Mouse (Mus musculus): ENCODE results near the gene Col1a1. TPM values are rescaled to one million over a fixed set of nuclear protein-coding genes. Genes with fewer than 3 reads are reported as not detected.

Col1a1 gene
- polyA plus RNA-seq, 1 experiment = 2.3 TPM

DNA sequence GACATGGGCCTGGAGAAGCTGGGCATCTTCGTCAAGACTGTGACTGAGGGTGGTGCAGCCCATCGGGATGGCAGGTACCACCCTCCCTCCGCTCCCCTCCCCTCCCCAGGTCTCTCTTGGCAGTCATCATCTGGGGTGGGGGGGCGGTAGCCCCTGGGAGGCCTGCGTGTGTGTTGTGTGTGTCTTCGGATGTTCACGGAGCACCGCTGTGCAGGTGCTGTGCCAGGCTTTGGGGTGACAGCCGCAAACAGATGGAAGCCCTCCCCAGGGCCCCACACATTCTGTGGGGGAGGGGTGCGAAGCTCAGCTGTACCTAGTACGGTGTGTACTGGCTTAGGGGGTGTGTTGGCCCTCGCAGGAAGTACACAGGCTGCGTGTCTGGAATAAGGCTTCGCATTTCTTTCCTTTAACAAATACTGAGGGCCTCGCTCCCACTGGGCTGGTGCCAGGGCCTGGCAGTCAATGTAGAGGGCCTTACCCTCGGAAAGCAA lies 62.1 kb downstream of the Col1a1 start:
- Histone ChIP-seq H3K4me3 (ENCODE audit: insufficient read depth, poor library complexity, severe bottlenecking) (no peak overlapping the region), H3K36me3 (ENCODE audit: control insufficient read depth, insufficient read depth) (peaks cover 66% of the 10 kb centered on the region), H3K27me3 (ENCODE audit: control insufficient read depth, insufficient read depth, insufficient read length) (no peaks in the 10 kb centered on the region), H3K79me2 (ENCODE audit: control insufficient read depth, insufficient read depth) (peaks cover 39% of the 10 kb centered on the region), H3ac (ENCODE audit: control insufficient read depth, insufficient read length, low read depth) (no peak overlapping the region), H3K79me3 (ENCODE audit: low read depth) (peaks cover 30% of the 10 kb centered on the region)
- no peak for TF ChIP-seq CEBPB (IDR thresholded peaks at IDR 0.05; ENCODE audit: low read depth)
- no peak for TF ChIP-seq CTCF (IDR thresholded peaks at IDR 0.05; ENCODE audit: control insufficient read depth, insufficient read depth, insufficient read length)
- TF ChIP-seq FOSL1 (IDR thresholded peaks at IDR 0.05; ENCODE audit: insufficient read depth, low read length, poor library complexity, severe bottlenecking) = no peak
- no peak for TF ChIP-seq USF1 (IDR thresholded peaks at IDR 0.05; ENCODE audit: low read depth)
- no peak for TF ChIP-seq MYOD1 (IDR thresholded peaks at IDR 0.05; ENCODE audit: control insufficient read depth, insufficient read length, low read depth)
- TF ChIP-seq MYOG (IDR thresholded peaks at IDR 0.05; ENCODE audit: control insufficient read depth, extremely low read depth, insufficient read length) = no peak
- no peak for TF ChIP-seq MAX (IDR thresholded peaks at IDR 0.05)

DNA sequence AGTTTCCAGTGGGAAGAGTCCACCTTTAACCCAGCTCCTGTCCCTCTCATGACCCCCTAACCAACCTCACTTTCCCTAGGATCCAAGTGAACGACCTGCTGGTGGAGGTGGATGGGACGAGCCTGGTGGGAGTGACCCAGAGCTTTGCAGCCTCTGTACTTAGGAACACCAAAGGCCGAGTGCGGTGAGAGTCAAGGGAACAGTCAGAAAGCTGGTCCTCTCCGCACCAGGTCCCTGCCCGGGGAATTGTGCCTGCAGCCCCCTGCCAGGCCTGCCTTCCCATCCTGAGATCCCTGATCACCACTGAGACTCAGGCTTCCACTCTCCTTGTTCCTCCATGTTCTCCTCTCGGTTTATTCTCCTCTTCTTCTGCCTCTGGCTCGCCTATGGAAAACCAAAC lies 64.1 kb downstream of the Col1a1 start:
- H3K79me3 ChIP-seq (ENCODE audit: low read depth) = peaks cover 9% of the 10 kb centered on the region
- no peak overlapping the region for H3ac ChIP-seq (ENCODE audit: control insufficient read depth, insufficient read length, low read depth)
- H3K4me3 ChIP-seq (ENCODE audit: insufficient read depth, poor library complexity, severe bottlenecking) = no peak overlapping the region
- H3K36me3 ChIP-seq (ENCODE audit: control insufficient read depth, insufficient read depth) = peaks cover 61% of the 10 kb centered on the region
- TF ChIP-seq FOSL1 (IDR thresholded peaks at IDR 0.05; ENCODE audit: insufficient read depth, low read length, poor library complexity, severe bottlenecking) (no peak), MAX (IDR thresholded peaks at IDR 0.05) (no peak), MYOG (IDR thresholded peaks at IDR 0.05; ENCODE audit: control insufficient read depth, extremely low read depth, insufficient read length) (no peak), CTCF (IDR thresholded peaks at IDR 0.05; ENCODE audit: control insufficient read depth, insufficient read depth, insufficient read length) (no peak), CEBPB (IDR thresholded peaks at IDR 0.05; ENCODE audit: low read depth) (no peak), MYOD1 (IDR thresholded peaks at IDR 0.05; ENCODE audit: control insufficient read depth, insufficient read length, low read depth) (no peak), USF1 (IDR thresholded peaks at IDR 0.05; ENCODE audit: low read depth) (no peak)
- H3K27me3 ChIP-seq (ENCODE audit: control insufficient read depth, insufficient read depth, insufficient read length) = no peaks in the 10 kb centered on the region
- H3K79me2 ChIP-seq (ENCODE audit: control insufficient read depth, insufficient read depth) = peaks cover 18% of the 10 kb centered on the region

DNA sequence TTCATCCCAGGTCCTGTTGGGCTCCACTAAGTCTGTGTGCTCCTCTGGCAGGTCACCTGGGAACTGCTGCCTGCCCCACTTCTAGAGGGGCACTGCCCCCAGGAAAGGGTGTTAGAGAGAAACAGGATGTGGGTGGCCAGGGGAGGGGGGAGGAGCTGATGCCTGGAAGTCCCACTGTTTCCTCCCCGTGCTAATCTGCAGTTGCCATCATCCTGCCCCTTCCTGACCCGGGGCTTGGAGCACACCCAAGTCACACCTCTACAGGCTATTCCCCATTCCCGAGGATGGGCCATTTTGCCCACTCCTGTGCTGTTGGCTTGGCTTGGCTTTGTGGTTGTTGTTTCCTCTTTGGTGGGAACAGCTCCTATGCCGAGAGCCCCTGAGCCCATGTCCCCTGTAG lies 64.5 kb downstream of the Col1a1 start:
- peaks cover 61% of the 10 kb centered on the region for H3K36me3 ChIP-seq (ENCODE audit: control insufficient read depth, insufficient read depth)

DNA sequence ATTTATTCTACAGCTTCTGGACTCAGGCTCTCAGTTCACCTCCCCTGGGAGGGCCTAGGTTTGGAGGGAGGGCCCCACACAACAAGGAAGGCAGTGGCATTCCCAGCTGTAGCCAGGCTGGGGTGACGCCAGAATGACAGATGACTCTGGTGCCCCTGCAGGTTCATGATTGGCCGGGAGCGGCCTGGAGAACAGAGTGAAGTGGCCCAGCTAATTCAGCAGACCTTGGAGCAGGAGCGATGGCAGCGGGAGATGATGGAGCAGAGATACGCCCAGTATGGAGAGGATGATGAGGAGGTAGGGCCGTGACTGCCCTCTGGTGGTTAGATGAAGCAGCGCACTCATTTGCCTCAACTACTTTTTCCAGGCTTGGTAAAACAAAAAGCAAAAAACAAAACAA lies 65.0 kb downstream of the Col1a1 start:
- no peak overlapping the region for H3ac ChIP-seq (ENCODE audit: control insufficient read depth, insufficient read length, low read depth)
- H3K36me3 ChIP-seq (ENCODE audit: control insufficient read depth, insufficient read depth) = peaks cover 62% of the 10 kb centered on the region
- H3K4me3 ChIP-seq (ENCODE audit: insufficient read depth, poor library complexity, severe bottlenecking) = no peak overlapping the region
- peaks cover 2% of the 10 kb centered on the region for H3K79me3 ChIP-seq (ENCODE audit: low read depth)
- TF ChIP-seq CTCF (IDR thresholded peaks at IDR 0.05; ENCODE audit: control insufficient read depth, insufficient read depth, insufficient read length) = peak; percentile 50
- no peak for TF ChIP-seq FOSL1 (IDR thresholded peaks at IDR 0.05; ENCODE audit: insufficient read depth, low read length, poor library complexity, severe bottlenecking)
- TF ChIP-seq MAX (IDR thresholded peaks at IDR 0.05) = no peak
- H3K79me2 ChIP-seq (ENCODE audit: control insufficient read depth, insufficient read depth) = peaks cover 9% of the 10 kb centered on the region
- no peaks in the 10 kb centered on the region for H3K27me3 ChIP-seq (ENCODE audit: control insufficient read depth, insufficient read depth, insufficient read length)

More for the DNA sequence above, 64.5 kb downstream of the Col1a1 start:
- TF ChIP-seq FOSL1 (IDR thresholded peaks at IDR 0.05; ENCODE audit: insufficient read depth, low read length, poor library complexity, severe bottlenecking) (no peak), CEBPB (IDR thresholded peaks at IDR 0.05; ENCODE audit: low read depth) (no peak), USF1 (IDR thresholded peaks at IDR 0.05; ENCODE audit: low read depth) (no peak), MYOG (IDR thresholded peaks at IDR 0.05; ENCODE audit: control insufficient read depth, extremely low read depth, insufficient read length) (no peak), MYOD1 (IDR thresholded peaks at IDR 0.05; ENCODE audit: control insufficient read depth, insufficient read length, low read depth) (no peak), CTCF (IDR thresholded peaks at IDR 0.05; ENCODE audit: control insufficient read depth, insufficient read depth, insufficient read length) (no peak), MAX (IDR thresholded peaks at IDR 0.05) (no peak)
- no peaks in the 10 kb centered on the region for H3K27me3 ChIP-seq (ENCODE audit: control insufficient read depth, insufficient read depth, insufficient read length)
- H3ac ChIP-seq (ENCODE audit: control insufficient read depth, insufficient read length, low read depth) = no peak overlapping the region
- peaks cover 5% of the 10 kb centered on the region for H3K79me3 ChIP-seq (ENCODE audit: low read depth)
- no peak overlapping the region for H3K4me3 ChIP-seq (ENCODE audit: insufficient read depth, poor library complexity, severe bottlenecking)
- H3K79me2 ChIP-seq (ENCODE audit: control insufficient read depth, insufficient read depth) = peaks cover 14% of the 10 kb centered on the region

DNA sequence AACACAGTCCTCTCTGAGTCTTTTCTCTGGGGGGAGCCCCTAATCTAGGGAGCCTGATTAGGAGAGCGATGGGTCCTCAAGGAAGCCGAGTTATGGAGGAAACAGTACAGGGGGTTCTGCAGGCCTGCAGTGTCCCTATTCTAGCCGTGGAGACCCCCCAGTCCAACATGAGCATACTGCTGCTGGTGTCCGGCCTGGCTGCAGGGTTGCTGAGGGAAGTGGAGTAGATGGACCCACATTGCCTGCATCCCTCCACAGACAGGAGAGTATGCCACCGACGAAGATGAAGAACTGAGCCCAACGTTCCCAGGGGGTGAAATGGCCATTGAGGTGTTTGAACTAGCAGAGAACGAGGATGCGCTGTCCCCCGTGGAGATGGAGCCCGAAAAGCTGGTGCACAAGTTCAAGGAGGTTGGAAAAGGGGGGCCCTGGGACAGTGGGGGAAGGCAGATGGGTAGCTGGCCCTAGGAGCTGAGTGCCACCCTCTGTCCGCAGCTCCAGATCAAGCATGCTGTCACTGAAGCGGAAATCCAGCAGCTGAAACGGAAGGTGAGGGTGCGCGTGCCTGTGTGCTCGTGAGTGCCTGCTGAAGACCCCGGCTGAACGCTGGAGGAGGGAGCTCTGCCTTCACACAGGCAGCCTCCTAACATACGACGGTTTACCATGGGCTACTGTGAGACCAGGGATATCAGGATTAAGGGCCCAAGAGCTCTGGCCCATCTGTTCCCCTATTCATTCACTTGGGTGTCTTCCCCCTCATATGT lies 65.7 kb downstream of the Col1a1 start:
- Histone ChIP-seq H3K79me3 (ENCODE audit: low read depth) (no peaks in the 10 kb centered on the region), H3K27me3 (ENCODE audit: control insufficient read depth, insufficient read depth, insufficient read length) (no peaks in the 10 kb centered on the region), H3ac (ENCODE audit: control insufficient read depth, insufficient read length, low read depth) (no peak overlapping the region), H3K4me3 (ENCODE audit: insufficient read depth, poor library complexity, severe bottlenecking) (no peak overlapping the region), H3K36me3 (ENCODE audit: control insufficient read depth, insufficient read depth) (peaks cover 56% of the 10 kb centered on the region), H3K79me2 (ENCODE audit: control insufficient read depth, insufficient read depth) (peaks cover 2% of the 10 kb centered on the region)
- no peak for TF ChIP-seq CTCF (IDR thresholded peaks at IDR 0.05; ENCODE audit: control insufficient read depth, insufficient read depth, insufficient read length)
- no peak for TF ChIP-seq CEBPB (IDR thresholded peaks at IDR 0.05; ENCODE audit: low read depth)
- TF ChIP-seq MYOD1 (IDR thresholded peaks at IDR 0.05; ENCODE audit: control insufficient read depth, insufficient read length, low read depth) = no peak
- TF ChIP-seq MAX (IDR thresholded peaks at IDR 0.05) = no peak
- TF ChIP-seq USF1 (IDR thresholded peaks at IDR 0.05; ENCODE audit: low read depth) = no peak
- TF ChIP-seq MYOG (IDR thresholded peaks at IDR 0.05; ENCODE audit: control insufficient read depth, extremely low read depth, insufficient read length) = no peak

Other genes starting within 250 kb of the Col1a1 start
- gene Gm11541, start 231.7 kb upstream of the Col1a1 start, polyA plus RNA-seq (2012; fragmentation: generic; extraction: Trizol) = not detected
- gene Cdc34b, start 194.4 kb upstream of the Col1a1 start, polyA plus RNA-seq (2012; fragmentation: generic; extraction: Trizol) = 0.02 TPM
- 0.13 TPM for gene Tmem92, start 153.5 kb upstream of the Col1a1 start, polyA plus RNA-seq (2012; fragmentation: generic; extraction: Trizol)
- not detected for gene Hils1, start 31.4 kb downstream of the Col1a1 start, polyA plus RNA-seq (2012; fragmentation: generic; extraction: Trizol)
- gene Sgca, start 40.1 kb downstream of the Col1a1 start, polyA plus RNA-seq (2012; fragmentation: generic; extraction: Trizol) = 5.3 TPM
- 31.8 TPM for gene Ppp1r9b, start 54.8 kb downstream of the Col1a1 start, polyA plus RNA-seq (2012; fragmentation: generic; extraction: Trizol)
- gene Samd14, start 73.7 kb downstream of the Col1a1 start, polyA plus RNA-seq (2012; fragmentation: generic; extraction: Trizol) = 14.0 TPM
- gene Pdk2, start 105.1 kb downstream of the Col1a1 start, polyA plus RNA-seq (2012; fragmentation: generic; extraction: Trizol) = 1.8 TPM
- 51.1 TPM for gene Itga3, start 140.6 kb downstream of the Col1a1 start, polyA plus RNA-seq (2012; fragmentation: generic; extraction: Trizol)
- gene Dlx3, start 183.9 kb downstream of the Col1a1 start, polyA plus RNA-seq (2012; fragmentation: generic; extraction: Trizol) = 31.8 TPM
- 0.37 TPM for gene Dlx4, start 210.0 kb downstream of the Col1a1 start, polyA plus RNA-seq (2012; fragmentation: generic; extraction: Trizol)

Measured in C2C12 (cell line).